Mouse (Mus musculus): ENCODE data around the gene 9330182O14Rik. TPM values are rescaled to one million over a fixed set of nuclear protein-coding genes. Genes with fewer than 3 reads are reported as not detected.

The 9330182O14Rik gene
- not detected in 2 replicates for polyA plus RNA-seq (2012; ENCODE audit: insufficient read depth, insufficient read length, missing spikeins)

GRCm38 (mm10) chr15:40134152-40134792 is at the start of gene 9330182O14Rik:
Gene 9330182O14Rik (plus strand): TSS chr15:40134365.
- H3K4me3 ChIP-seq (ENCODE audit: insufficient read depth, low read length): no peak within 1 kb of the TSS
- H3K4me1 ChIP-seq (ENCODE audit: control insufficient read depth, insufficient read depth, low read length): peaks cover 3% of the 10 kb centered on the region; the same call in 1 of the 2 replicates
- no peak for TF ChIP-seq POLR2A (IDR thresholded peaks at IDR 0.05; ENCODE audit: borderline replicate concordance, low read depth, low read length)
- peak; percentile 46; the same call in 1 of the 2 replicates for TF ChIP-seq CTCF (IDR thresholded peaks at IDR 0.05; ENCODE audit: low read depth, low read length)
- no peak within 1 kb of the TSS for H3K27ac ChIP-seq (ENCODE audit: insufficient read depth, low read depth, low read length)

GRCm38 (mm10) chr15:40103304-40103703 is 30.9 kb upstream of the 9330182O14Rik start:
- Histone ChIP-seq H3K4me3 (ENCODE audit: insufficient read depth, low read length) (no peak overlapping the region), H3K27ac (ENCODE audit: insufficient read depth, low read depth, low read length) (no peak overlapping the region), H3K4me1 (ENCODE audit: control insufficient read depth, insufficient read depth, low read length) (peaks cover 7% of the 10 kb centered on the region)
- TF ChIP-seq POLR2A (IDR thresholded peaks at IDR 0.05; ENCODE audit: borderline replicate concordance, low read depth, low read length) (no peak), CTCF (IDR thresholded peaks at IDR 0.05; ENCODE audit: low read depth, low read length) (no peak)

- no peak for TF ChIP-seq CTCF (IDR thresholded peaks at IDR 0.05; ENCODE audit: low read depth, low read length)
- TF ChIP-seq POLR2A (IDR thresholded peaks at IDR 0.05; ENCODE audit: borderline replicate concordance, low read depth, low read length): no peak
- Histone ChIP-seq H3K4me3 (ENCODE audit: insufficient read depth, low read length) (no peak overlapping the region), H3K27ac (ENCODE audit: insufficient read depth, low read depth, low read length) (no peak overlapping the region), H3K4me1 (ENCODE audit: control insufficient read depth, insufficient read depth, low read length) (peaks cover 7% of the 10 kb centered on the region)
Measured at GRCm38 (mm10) chr15:40105712-40106111, 28.5 kb upstream of the 9330182O14Rik start.

GRCm38 (mm10) chr15:40113888-40114576 is 20.1 kb upstream of the 9330182O14Rik start:
- no peaks in the 10 kb centered on the region for H3K4me1 ChIP-seq (ENCODE audit: control insufficient read depth, insufficient read depth, low read length)
- H3K27ac ChIP-seq (ENCODE audit: insufficient read depth, low read depth, low read length): no peak overlapping the region
- TF ChIP-seq CTCF (IDR thresholded peaks at IDR 0.05; ENCODE audit: low read depth, low read length) (no peak), POLR2A (IDR thresholded peaks at IDR 0.05; ENCODE audit: borderline replicate concordance, low read depth, low read length) (no peak)
- no peak overlapping the region for H3K4me3 ChIP-seq (ENCODE audit: insufficient read depth, low read length)

GRCm38 (mm10) chr15:40114600-40115271 is 19.4 kb upstream of the 9330182O14Rik start:
- H3K4me1 ChIP-seq (ENCODE audit: control insufficient read depth, insufficient read depth, low read length): no peaks in the 10 kb centered on the region
- H3K27ac ChIP-seq (ENCODE audit: insufficient read depth, low read depth, low read length): no peak overlapping the region
- TF ChIP-seq POLR2A (IDR thresholded peaks at IDR 0.05; ENCODE audit: borderline replicate concordance, low read depth, low read length) (no peak), CTCF (IDR thresholded peaks at IDR 0.05; ENCODE audit: low read depth, low read length) (no peak)
- no peak overlapping the region for H3K4me3 ChIP-seq (ENCODE audit: insufficient read depth, low read length)

GRCm38 (mm10) chr15:40116396-40116795 is 17.8 kb upstream of the 9330182O14Rik start:
- no peak for TF ChIP-seq CTCF (IDR thresholded peaks at IDR 0.05; ENCODE audit: low read depth, low read length)
- no peak for TF ChIP-seq POLR2A (IDR thresholded peaks at IDR 0.05; ENCODE audit: borderline replicate concordance, low read depth, low read length)
- Histone ChIP-seq H3K27ac (ENCODE audit: insufficient read depth, low read depth, low read length) (no peak overlapping the region), H3K4me1 (ENCODE audit: control insufficient read depth, insufficient read depth, low read length) (no peaks in the 10 kb centered on the region), H3K4me3 (ENCODE audit: insufficient read depth, low read length) (no peak overlapping the region)

- Histone ChIP-seq H3K4me3 (ENCODE audit: insufficient read depth, low read length) (no peak overlapping the region), H3K27ac (ENCODE audit: insufficient read depth, low read depth, low read length) (no peak overlapping the region), H3K4me1 (ENCODE audit: control insufficient read depth, insufficient read depth, low read length) (no peaks in the 10 kb centered on the region)
- TF ChIP-seq CTCF (IDR thresholded peaks at IDR 0.05; ENCODE audit: low read depth, low read length) (no peak), POLR2A (IDR thresholded peaks at IDR 0.05; ENCODE audit: borderline replicate concordance, low read depth, low read length) (no peak)
Measured at GRCm38 (mm10) chr15:40124211-40124953, 9.8 kb upstream of the 9330182O14Rik start.

- Histone ChIP-seq H3K4me3 (ENCODE audit: insufficient read depth, low read length) (no peak overlapping the region), H3K4me1 (ENCODE audit: control insufficient read depth, insufficient read depth, low read length) (peaks cover 2% of the 10 kb centered on the region; the same call in 1 of the 2 replicates), H3K27ac (ENCODE audit: insufficient read depth, low read depth, low read length) (no peak overlapping the region)
- TF ChIP-seq POLR2A (IDR thresholded peaks at IDR 0.05; ENCODE audit: borderline replicate concordance, low read depth, low read length) (no peak), CTCF (IDR thresholded peaks at IDR 0.05; ENCODE audit: low read depth, low read length) (no peak)
Measured at GRCm38 (mm10) chr15:40129496-40129895, 4.7 kb upstream of the 9330182O14Rik start.

GRCm38 (mm10) chr15:40130880-40131478 is 3.2 kb upstream of the 9330182O14Rik start:
- Histone ChIP-seq H3K4me1 (ENCODE audit: control insufficient read depth, insufficient read depth, low read length) (peaks cover 3% of the 10 kb centered on the region; the same call in 1 of the 2 replicates), H3K4me3 (ENCODE audit: insufficient read depth, low read length) (no peak overlapping the region), H3K27ac (ENCODE audit: insufficient read depth, low read depth, low read length) (no peak overlapping the region)
- TF ChIP-seq POLR2A (IDR thresholded peaks at IDR 0.05; ENCODE audit: borderline replicate concordance, low read depth, low read length) (no peak), CTCF (IDR thresholded peaks at IDR 0.05; ENCODE audit: low read depth, low read length) (peak; percentile 97)

Measured in bone marrow macrophage, adult 2 months (primary cell).